Mouse (Mus musculus): ENCODE data around the gene Srsf7. TPM values are rescaled to one million over a fixed set of nuclear protein-coding genes. Genes with fewer than 3 reads are reported as not detected.
A peak's percentile ranks its signal among the peaks of the same experiment; 100 is the strongest.

The Srsf7 gene
- polyA plus RNA-seq, 1 experiment from 2014 or later = 356 TPM

DNA sequence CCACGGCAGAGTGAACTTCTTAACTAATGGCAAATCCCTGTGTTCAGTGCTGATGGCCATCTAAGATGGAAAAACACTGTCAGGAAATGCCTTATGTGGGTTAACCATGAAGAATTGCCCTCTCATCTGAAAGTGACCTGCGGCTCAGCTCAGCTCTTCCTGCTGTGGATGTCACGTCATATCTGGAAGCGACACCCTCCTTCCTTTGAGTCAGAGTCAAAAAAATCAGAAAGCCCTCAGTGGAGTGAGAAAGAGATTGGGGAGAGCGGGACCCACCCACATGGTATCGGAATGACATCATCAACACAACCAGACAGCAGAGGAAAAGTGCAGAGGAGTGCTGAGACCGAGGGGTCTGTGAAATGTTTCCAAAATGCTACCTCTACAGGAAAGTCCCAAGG is 39.3 kb downstream of the Srsf7 start:
- H3K27ac ChIP-seq (ENCODE audit: low read depth, low read length) = peak overlapping the region; percentile 66
- WGBS = 58% methylated on average over 7 of the region's 7 CpGs
- peak overlapping the region; percentile 53 for H3K4me2 ChIP-seq (ENCODE audit: low read length)
- ATAC-seq = peak; percentile 37
- H3K9ac ChIP-seq (ENCODE audit: low read depth, low read length) = no peak overlapping the region
- H3K27me3 ChIP-seq (replicated peaks; ENCODE audit: control insufficient read depth, insufficient read depth, low read length) = no peaks in the 10 kb centered on the region
- H3K4me3 ChIP-seq (ENCODE audit: low read length) = no peak overlapping the region
- H3K36me3 ChIP-seq (ENCODE audit: control insufficient read depth, insufficient read depth, low read length) = no peaks in the 10 kb centered on the region
- H3K4me1 ChIP-seq (ENCODE audit: control insufficient read depth, insufficient read depth, low read depth, low read length) = peaks cover 25% of the 10 kb centered on the region
- no peaks in the 10 kb centered on the region for H3K9me3 ChIP-seq (ENCODE audit: control insufficient read depth, low read length)

DNA sequence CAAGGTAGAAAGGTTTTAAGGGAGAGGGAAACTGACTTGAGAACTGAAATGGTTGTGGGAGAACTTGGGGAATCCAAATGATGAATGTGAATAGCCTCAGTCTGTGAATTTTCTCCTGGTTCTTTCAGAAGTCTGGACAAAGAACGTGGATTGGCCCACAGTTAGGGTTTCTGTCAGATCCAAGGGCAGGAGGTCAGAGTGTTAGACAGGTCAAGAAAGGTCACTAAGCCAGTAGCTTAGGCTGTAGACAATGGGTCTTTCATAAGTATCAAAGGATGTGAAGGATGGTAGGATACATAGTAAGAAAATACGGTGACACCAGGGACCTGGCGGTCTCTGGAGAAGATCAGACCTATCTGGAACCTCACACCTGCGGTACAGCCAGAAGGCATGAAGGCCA is 39.7 kb downstream of the Srsf7 start:
- peaks cover 25% of the 10 kb centered on the region for H3K4me1 ChIP-seq (ENCODE audit: control insufficient read depth, insufficient read depth, low read depth, low read length)
- H3K27me3 ChIP-seq (replicated peaks; ENCODE audit: control insufficient read depth, insufficient read depth, low read length) = no peaks in the 10 kb centered on the region
- no peak overlapping the region for H3K4me2 ChIP-seq (ENCODE audit: low read length)
- H3K9ac ChIP-seq (ENCODE audit: low read depth, low read length) = no peak overlapping the region
- no peaks in the 10 kb centered on the region for H3K36me3 ChIP-seq (ENCODE audit: control insufficient read depth, insufficient read depth, low read length)
- 67% methylated on average over 4 of the region's 4 CpGs for WGBS
- H3K4me3 ChIP-seq (ENCODE audit: low read length) = no peak overlapping the region
- no peaks in the 10 kb centered on the region for H3K9me3 ChIP-seq (ENCODE audit: control insufficient read depth, low read length)
- ATAC-seq = no peak
- no peak overlapping the region for H3K27ac ChIP-seq (ENCODE audit: low read depth, low read length)

DNA sequence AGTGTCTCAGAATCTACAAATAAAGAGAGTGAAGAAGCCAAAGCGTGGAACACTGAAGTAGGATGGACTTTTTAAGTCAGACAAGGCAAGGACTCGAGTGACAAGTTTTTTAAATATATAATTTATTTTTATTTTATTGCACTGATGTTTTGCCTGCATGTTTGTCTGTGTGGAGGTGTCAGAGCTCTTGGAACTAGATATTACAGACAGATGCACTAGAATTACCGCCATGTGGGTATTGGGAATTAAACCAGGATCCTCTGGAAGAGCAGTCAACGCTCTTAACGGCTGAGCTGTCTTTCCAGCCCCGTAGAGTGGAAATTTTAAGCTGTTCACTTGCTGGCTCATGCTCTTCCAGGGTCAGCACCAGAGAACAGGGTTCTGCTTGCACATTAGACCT is 40.8 kb downstream of the Srsf7 start:
- no peak for ATAC-seq
- no peaks in the 10 kb centered on the region for H3K9me3 ChIP-seq (ENCODE audit: control insufficient read depth, low read length)
- WGBS = 79% methylated on average over 6 of the region's 6 CpGs

DNA sequence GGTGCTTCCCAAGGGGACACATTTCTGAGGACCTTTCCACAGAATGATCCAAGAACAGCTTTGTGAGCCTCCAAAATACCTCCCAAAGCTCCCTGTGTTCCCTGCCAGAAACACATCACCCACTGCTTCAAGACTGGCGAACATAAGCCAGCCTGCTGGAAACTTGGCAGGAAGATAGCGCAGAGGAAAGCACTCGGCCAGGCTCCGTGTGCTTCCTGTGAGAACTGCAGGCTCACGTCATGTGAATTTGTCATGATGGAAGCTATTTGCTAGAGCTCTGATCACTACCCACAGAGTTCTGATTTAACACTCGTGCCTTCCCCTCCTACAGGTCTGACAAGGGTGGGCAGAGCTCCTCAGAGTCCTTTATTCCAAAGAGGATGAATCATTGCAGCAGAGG is 41.4 kb downstream of the Srsf7 start:
- no peak overlapping the region for H3K9ac ChIP-seq (ENCODE audit: low read depth, low read length)
- H3K27me3 ChIP-seq (replicated peaks; ENCODE audit: control insufficient read depth, insufficient read depth, low read length) = no peaks in the 10 kb centered on the region
- H3K4me1 ChIP-seq (ENCODE audit: control insufficient read depth, insufficient read depth, low read depth, low read length) = peaks cover 25% of the 10 kb centered on the region
- H3K4me2 ChIP-seq (ENCODE audit: low read length) = no peak overlapping the region
- ATAC-seq = 0 out of 2 replicates have a peak, but pooled peaks have one; percentile 31
- no peaks in the 10 kb centered on the region for H3K36me3 ChIP-seq (ENCODE audit: control insufficient read depth, insufficient read depth, low read length)
- no peaks in the 10 kb centered on the region for H3K9me3 ChIP-seq (ENCODE audit: control insufficient read depth, low read length)
- H3K27ac ChIP-seq (ENCODE audit: low read depth, low read length) = no peak overlapping the region
- H3K4me3 ChIP-seq (ENCODE audit: low read length) = no peak overlapping the region
- WGBS = 52% methylated on average over 6 of the region's 6 CpGs

More for the DNA sequence above, 40.8 kb downstream of the Srsf7 start:
- Histone ChIP-seq H3K36me3 (ENCODE audit: control insufficient read depth, insufficient read depth, low read length) (no peaks in the 10 kb centered on the region), H3K4me2 (ENCODE audit: low read length) (no peak overlapping the region), H3K4me1 (ENCODE audit: control insufficient read depth, insufficient read depth, low read depth, low read length) (peaks cover 25% of the 10 kb centered on the region), H3K4me3 (ENCODE audit: low read length) (no peak overlapping the region), H3K27me3 (replicated peaks; ENCODE audit: control insufficient read depth, insufficient read depth, low read length) (no peaks in the 10 kb centered on the region), H3K27ac (ENCODE audit: low read depth, low read length) (no peak overlapping the region), H3K9ac (ENCODE audit: low read depth, low read length) (no peak overlapping the region)

DNA sequence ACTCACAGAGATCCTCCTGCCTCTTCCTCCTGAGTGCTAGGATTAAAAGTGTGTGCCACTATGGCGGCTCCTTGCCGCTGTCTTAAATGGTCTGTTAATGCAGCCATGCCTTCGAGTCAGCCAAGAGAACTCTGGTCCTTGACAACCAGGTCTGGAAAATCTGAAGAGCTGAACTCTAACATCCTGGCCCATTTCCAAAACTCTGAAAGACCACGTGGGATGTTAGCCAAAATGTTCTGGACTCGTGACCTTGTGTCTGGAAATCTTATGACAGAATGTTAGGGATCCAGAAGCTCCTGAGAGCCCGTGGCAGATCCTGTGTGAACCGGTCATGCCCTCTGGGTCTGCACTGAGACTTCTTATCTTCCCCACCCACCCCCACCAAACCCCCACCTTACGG is 43.1 kb downstream of the Srsf7 start:
- no peak for ATAC-seq
- Histone ChIP-seq H3K4me1 (ENCODE audit: control insufficient read depth, insufficient read depth, low read depth, low read length) (peaks cover 23% of the 10 kb centered on the region), H3K27me3 (replicated peaks; ENCODE audit: control insufficient read depth, insufficient read depth, low read length) (no peaks in the 10 kb centered on the region), H3K9ac (ENCODE audit: low read depth, low read length) (no peak overlapping the region), H3K27ac (ENCODE audit: low read depth, low read length) (no peak overlapping the region), H3K36me3 (ENCODE audit: control insufficient read depth, insufficient read depth, low read length) (no peaks in the 10 kb centered on the region), H3K9me3 (ENCODE audit: control insufficient read depth, low read length) (no peaks in the 10 kb centered on the region), H3K4me2 (ENCODE audit: low read length) (no peak overlapping the region), H3K4me3 (ENCODE audit: low read length) (no peak overlapping the region)
- WGBS = 79% methylated on average over 8 of the region's 8 CpGs

DNA sequence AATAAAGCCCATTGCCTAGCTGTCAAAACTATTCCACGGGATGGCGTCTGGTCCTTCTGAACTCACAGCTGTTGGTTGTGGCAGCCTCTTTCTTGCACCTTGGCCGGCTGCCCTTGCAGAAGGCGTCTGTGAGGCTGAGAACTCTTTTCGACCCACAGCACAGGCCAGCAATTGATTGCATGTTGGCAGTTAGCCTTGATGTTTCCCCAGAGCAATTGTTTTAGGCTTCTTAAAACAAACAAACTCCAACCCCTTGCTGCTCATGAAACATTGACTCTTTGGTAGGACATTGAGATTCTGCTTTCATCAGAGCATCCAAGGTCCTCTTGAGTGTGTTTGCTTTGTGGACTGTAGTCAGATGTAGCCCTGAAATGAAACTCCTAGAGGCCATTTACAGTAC is 46.7 kb downstream of the Srsf7 start:
- H3K36me3 ChIP-seq (ENCODE audit: control insufficient read depth, insufficient read depth, low read length) = no peaks in the 10 kb centered on the region
- H3K4me3 ChIP-seq (ENCODE audit: low read length) = no peak overlapping the region
- H3K9ac ChIP-seq (ENCODE audit: low read depth, low read length) = no peak overlapping the region
- peak; percentile 78 for ATAC-seq
- no peak overlapping the region for H3K27ac ChIP-seq (ENCODE audit: low read depth, low read length)
- H3K27me3 ChIP-seq (replicated peaks; ENCODE audit: control insufficient read depth, insufficient read depth, low read length) = no peaks in the 10 kb centered on the region
- no peak overlapping the region for H3K4me2 ChIP-seq (ENCODE audit: low read length)
- 31% methylated on average over 5 of the region's 5 CpGs for WGBS
- H3K4me1 ChIP-seq (ENCODE audit: control insufficient read depth, insufficient read depth, low read depth, low read length) = no peaks in the 10 kb centered on the region; the same call in 1 of the 2 replicates
- H3K9me3 ChIP-seq (ENCODE audit: control insufficient read depth, low read length) = no peaks in the 10 kb centered on the region

DNA sequence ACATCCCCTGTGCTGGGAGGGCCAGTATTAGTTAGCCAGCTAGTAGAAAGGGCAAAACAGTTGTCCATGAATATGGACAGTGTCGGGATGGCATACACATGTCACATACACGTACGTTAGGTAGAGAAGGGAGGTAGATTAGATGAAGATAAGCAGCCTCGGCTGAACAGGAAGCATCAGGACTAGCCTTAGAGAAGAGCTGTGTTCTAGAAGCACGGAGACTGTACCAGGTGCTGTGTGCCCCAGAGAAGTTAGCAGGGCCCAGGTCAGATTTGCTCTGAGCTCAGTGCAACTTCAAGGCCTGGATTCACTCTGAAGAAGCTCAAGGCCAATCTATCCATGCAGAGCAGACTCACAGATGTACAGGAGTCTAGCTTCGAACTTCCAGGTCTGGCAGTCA is 49.6 kb downstream of the Srsf7 start:
- Histone ChIP-seq H3K36me3 (ENCODE audit: control insufficient read depth, insufficient read depth, low read length) (no peaks in the 10 kb centered on the region), H3K4me2 (ENCODE audit: low read length) (no peak overlapping the region), H3K9ac (ENCODE audit: low read depth, low read length) (no peak overlapping the region), H3K27ac (ENCODE audit: low read depth, low read length) (no peak overlapping the region), H3K27me3 (replicated peaks; ENCODE audit: control insufficient read depth, insufficient read depth, low read length) (no peaks in the 10 kb centered on the region), H3K4me3 (ENCODE audit: low read length) (no peak overlapping the region), H3K9me3 (ENCODE audit: control insufficient read depth, low read length) (no peaks in the 10 kb centered on the region), H3K4me1 (ENCODE audit: control insufficient read depth, insufficient read depth, low read depth, low read length) (no peaks in the 10 kb centered on the region)
- ATAC-seq = no peak
- WGBS = 96% methylated on average over 6 of the region's 6 CpGs

DNA sequence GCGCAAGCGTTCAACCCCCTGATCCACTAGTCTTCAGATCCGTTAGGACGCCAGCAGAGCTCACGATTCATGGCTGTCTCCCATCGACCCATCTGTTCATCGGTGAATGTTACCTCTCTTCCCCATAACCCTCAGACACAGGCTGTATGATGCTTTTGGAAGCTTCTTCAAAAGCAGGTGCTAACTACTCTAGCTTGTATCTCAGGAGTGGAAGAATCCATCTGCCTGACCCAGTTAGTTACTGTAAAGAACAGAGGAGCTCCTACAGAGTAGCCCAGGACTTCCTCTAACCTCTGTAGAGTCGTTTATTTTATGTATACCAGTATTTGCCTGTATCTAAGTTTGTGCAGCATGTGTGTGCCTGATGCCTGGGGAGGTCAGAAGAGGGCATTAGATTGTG is 50.2 kb downstream of the Srsf7 start:
- Histone ChIP-seq H3K9me3 (ENCODE audit: control insufficient read depth, low read length) (no peaks in the 10 kb centered on the region), H3K4me2 (ENCODE audit: low read length) (no peak overlapping the region), H3K9ac (ENCODE audit: low read depth, low read length) (no peak overlapping the region), H3K4me3 (ENCODE audit: low read length) (no peak overlapping the region), H3K36me3 (ENCODE audit: control insufficient read depth, insufficient read depth, low read length) (no peaks in the 10 kb centered on the region), H3K27me3 (replicated peaks; ENCODE audit: control insufficient read depth, insufficient read depth, low read length) (no peaks in the 10 kb centered on the region), H3K4me1 (ENCODE audit: control insufficient read depth, insufficient read depth, low read depth, low read length) (no peaks in the 10 kb centered on the region), H3K27ac (ENCODE audit: low read depth, low read length) (no peak overlapping the region)
- WGBS = 91% methylated on average over 8 of the region's 8 CpGs
- no peak for ATAC-seq

DNA sequence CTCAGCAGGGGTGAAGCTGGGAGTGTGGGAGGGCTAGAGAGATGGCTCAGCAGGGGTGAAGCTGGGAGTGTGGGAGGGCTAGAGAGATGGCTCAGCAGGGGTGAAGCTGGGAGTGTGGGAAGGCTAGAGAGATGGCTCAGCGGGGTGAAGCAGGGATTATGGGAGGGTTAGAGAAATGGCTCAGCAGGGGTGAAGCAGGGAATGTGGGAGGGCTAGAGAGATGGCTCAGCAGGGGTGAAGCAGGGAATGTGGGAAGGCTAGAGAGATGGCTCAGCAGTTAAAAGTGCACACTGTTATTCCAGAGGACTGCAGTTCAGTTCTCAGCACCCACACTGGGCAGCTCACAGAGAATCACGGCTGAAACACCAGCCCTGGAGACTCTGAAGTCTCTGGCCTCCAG is 53.5 kb downstream of the Srsf7 start:
- H3K9ac ChIP-seq (ENCODE audit: low read depth, low read length) = no peak overlapping the region
- H3K27ac ChIP-seq (ENCODE audit: low read depth, low read length) = no peak overlapping the region
- ATAC-seq = no peak
- H3K27me3 ChIP-seq (replicated peaks; ENCODE audit: control insufficient read depth, insufficient read depth, low read length) = no peaks in the 10 kb centered on the region
- no peak overlapping the region for H3K4me3 ChIP-seq (ENCODE audit: low read length)
- H3K9me3 ChIP-seq (ENCODE audit: control insufficient read depth, low read length) = no peaks in the 10 kb centered on the region
- H3K36me3 ChIP-seq (ENCODE audit: control insufficient read depth, insufficient read depth, low read length) = no peaks in the 10 kb centered on the region
- no peak overlapping the region for H3K4me2 ChIP-seq (ENCODE audit: low read length)
- 79% methylated on average over 2 of the region's 2 CpGs for WGBS
- peaks cover 2% of the 10 kb centered on the region; the same call in 1 of the 2 replicates for H3K4me1 ChIP-seq (ENCODE audit: control insufficient read depth, insufficient read depth, low read depth, low read length)
